Mouse (Mus musculus): ENCODE data around the gene Asb14.
"Not testable (repeated sequence)": the region's sequence is repeated elsewhere in the genome, so short reads cannot be mapped to it uniquely, and the experiment has no call there.

Gene Asb14

DNA sequence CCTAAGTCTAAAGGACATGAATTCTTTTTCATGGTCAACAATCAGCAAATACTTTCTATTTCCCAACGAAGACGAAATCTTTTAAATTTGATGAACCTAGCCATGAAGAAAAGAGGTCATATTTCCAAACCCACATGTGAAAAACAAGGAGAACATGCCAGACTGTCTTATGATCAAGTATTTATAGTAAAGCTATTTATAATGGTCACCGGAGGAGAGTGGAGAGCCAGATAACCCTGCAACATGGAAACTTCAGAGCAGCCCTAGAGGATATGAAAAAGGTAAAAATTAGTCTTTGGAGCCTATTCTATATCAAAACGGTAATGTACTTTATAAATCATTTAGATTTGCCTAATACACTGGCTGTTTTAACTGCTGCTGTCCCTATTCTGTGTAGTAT, at the start of gene Asb14:
Gene Asb14 (plus strand): TSS at position 166 of the 400 bp plus-strand sequence.
- no peak for DNase-seq

DNA sequence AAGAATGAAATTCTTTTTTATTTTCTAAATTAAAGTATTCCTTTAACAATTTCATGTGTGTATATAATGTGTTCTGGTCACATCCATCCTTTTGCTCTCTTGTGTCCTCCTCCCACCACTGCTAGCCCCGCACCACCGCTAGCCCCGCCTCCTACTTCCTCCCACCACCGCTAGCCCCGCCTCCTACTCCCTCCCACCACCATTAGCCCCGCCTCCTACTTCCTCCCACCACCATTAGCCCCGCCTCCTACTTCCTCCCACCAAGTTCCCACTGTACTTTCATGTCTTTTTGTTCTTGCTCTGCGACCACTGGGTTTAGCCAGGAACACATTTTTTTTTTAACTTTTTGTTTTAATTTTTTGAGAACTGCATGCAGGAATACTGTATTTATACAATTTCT, 41.3 kb upstream of the Asb14 start:
- no peak for DNase-seq

GRCm38 (mm10) chr14:26854066-26854465, 40.3 kb upstream of the Asb14 start:
- no peak for DNase-seq

GRCm38 (mm10) chr14:26858364-26858763, 36.0 kb upstream of the Asb14 start:
- no peak for DNase-seq

DNA sequence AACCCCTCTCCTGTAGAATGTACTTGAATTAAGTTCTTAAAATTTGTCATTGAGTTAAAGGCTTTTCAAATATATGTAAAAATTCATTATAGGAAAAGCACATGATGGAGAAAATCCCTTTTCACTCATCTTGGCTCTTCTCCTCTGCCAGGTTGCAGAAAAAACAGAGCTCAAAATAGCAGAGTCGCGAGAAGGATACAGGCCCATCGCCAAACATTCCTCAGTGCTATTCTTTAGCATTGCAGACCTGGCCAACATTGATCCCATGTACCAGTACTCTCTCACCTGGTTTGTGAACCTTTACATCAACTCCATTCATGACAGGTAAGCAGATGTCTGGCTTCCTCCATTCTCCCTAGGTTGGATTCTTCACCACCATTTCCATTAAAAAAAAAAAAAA, 35.3 kb upstream of the Asb14 start:
- DNase-seq = peak; percentile 5

DNA sequence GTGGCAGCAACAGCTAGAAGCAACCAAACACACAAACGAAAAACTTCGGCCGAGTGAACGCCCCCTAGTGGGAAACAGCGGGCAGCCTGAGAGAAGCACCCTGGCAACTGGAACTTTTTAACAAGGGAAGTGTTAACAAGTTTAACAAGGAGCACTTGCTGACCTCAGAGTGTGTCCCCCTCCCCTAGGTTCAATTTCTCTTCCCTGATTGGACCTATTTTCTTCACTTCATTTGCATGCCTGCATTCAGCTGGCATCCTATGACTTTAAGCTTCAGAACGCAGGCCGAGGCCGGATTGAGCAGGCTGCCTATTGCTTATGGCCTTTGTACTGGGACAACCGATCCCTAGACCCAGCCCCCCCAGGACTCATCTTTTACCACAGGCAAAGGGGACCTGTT, 27.0 kb upstream of the Asb14 start:
- no peak for DNase-seq

GRCm38 (mm10) chr14:26868299-26868698, 26.1 kb upstream of the Asb14 start:
- no peak for DNase-seq

- no peak for DNase-seq
Observed at GRCm38 (mm10) chr14:26878756-26879155, 15.6 kb upstream of the Asb14 start.

DNA sequence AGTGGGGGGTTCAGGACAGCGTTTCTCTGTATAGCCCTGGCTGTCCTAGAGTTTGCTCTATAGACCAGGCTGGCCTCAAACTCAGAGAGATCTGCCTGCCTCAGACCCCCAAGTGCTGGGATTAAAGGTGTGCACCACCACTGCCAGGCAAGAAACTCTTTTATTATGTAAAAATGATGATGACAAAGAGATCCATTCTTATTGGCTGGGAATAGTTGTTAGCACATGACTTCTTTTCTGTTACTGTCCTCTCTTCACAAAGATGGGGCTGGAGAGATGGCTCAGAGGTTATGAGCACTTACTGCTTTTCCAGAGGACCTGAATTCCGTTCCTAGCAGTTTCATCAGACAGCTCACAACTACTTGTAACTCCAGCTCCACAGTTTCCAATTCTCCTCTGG, 14.4 kb upstream of the Asb14 start:
- DNase-seq = no peak

- no peak for DNase-seq
Observed at GRCm38 (mm10) chr14:26881700-26882099, 12.7 kb upstream of the Asb14 start.

- DNase-seq = no peak
Observed at GRCm38 (mm10) chr14:26887244-26887643, 7.1 kb upstream of the Asb14 start.

DNA sequence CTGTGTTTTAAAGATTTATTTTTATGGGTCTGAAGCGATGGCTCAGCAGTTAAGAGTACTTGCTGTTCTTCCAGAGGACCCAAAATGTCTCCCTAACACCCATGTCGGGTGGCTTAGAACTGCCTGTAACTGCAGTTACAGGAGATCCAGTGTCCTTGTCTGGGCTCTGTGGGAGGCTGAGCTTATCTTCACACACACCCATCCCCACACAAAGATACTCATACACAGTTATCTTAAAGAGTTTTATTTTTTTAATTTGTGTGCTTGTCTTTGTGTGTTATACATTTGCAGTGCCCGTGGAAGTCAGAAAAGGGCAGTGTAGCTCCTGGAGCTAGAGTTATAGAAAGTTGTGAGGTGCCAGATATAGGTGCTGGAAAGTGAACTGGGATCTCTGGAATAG, 3.6 kb upstream of the Asb14 start:
- no peak for DNase-seq

DNA sequence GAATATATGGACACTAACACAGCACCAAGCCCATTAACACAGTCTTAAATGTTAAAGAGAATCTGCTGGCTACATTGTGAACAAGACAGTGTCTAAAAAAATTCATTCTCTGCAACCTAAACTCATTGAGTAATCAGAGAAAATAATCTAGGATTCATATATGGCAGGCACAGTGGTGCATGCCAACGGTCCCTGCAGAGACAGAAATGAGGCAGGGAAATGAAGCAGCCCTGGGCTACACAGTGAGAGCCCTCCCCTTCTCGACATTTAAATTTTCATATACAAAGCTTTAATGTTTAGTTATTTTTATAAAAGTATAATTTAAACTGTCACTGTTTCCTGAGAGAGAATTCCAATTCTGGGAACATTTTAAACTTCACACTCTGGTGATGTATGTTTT, 5.1 kb downstream of the Asb14 start:
- no peak for DNase-seq

- DNase-seq = peak; percentile 44
Observed at GRCm38 (mm10) chr14:26900893-26901292, 6.5 kb downstream of the Asb14 start.

DNA sequence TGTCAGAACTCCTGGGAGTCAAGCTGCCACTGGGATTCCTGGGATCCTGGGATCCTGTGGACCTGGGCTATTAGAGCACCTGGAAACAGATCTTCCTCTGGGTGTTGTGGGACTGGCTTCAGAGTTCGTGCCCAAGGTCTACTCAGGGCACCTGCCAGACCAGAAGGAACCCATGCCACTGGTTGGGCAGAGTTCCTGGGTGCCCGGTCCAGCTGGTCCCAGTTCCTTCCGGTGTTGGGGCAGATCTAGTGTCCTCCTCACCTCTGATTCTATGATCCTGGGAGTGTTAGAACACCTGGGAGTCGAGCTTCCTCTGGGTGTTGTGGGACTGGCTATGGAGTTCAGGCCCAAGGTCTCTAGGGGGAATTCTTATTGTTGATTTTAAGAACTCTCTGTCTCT, 13.0 kb downstream of the Asb14 start:
- no peak for DNase-seq

GRCm38 (mm10) chr14:26910461-26910860, 16.1 kb downstream of the Asb14 start:
- DNase-seq = not testable (repeated sequence)

DNA sequence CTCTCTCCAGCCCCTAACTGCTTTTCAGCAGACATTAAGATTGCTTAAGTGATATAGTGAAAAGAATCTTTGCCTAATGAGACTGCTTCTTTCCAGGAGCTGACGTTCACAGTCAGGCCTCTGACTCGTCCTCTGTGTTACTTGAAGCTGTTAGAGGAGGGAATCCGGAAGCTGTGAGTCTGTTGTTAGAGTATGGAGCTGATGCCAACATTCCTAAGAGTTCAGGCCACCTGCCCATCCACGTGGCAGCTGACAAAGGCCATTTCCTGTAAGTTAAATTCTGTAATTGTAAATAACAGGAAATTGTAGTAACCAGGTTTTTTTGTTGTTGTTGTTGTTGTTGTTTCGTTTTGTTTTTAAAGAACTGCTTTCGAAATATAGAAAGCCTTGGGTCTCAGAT, 16.8 kb downstream of the Asb14 start:
- DNase-seq = no peak

- no peak for DNase-seq
Observed at GRCm38 (mm10) chr14:26911826-26912225, 17.5 kb downstream of the Asb14 start.

GRCm38 (mm10) chr14:26913681-26914268, 19.4 kb downstream of the Asb14 start:
- DNase-seq = peak; percentile 43

GRCm38 (mm10) chr14:26919310-26919709, 25.0 kb downstream of the Asb14 start:
- DNase-seq = no peak

- DNase-seq = no peak
Observed at GRCm38 (mm10) chr14:26923702-26924421, 29.5 kb downstream of the Asb14 start.

DNA sequence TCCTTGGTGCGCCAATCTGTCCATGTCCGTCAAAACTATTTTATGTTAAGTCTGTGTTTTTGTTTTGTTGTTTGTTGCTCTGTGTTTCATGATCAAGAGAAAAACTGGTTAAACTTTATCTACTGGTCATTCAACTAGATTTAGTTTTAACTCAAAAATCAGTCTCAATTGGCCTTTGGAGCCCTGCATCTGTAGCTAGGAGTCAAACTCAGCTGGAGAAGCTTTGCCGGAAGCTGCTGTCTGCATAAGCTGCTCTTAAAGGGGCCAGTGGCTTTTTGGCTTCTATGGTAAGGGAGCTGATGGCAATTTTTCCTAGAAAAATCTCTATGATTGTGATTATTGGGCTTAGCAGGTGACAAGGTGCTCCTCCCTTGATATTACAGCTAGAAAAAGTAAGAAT, 40.5 kb downstream of the Asb14 start:
- no peak for DNase-seq

DNA sequence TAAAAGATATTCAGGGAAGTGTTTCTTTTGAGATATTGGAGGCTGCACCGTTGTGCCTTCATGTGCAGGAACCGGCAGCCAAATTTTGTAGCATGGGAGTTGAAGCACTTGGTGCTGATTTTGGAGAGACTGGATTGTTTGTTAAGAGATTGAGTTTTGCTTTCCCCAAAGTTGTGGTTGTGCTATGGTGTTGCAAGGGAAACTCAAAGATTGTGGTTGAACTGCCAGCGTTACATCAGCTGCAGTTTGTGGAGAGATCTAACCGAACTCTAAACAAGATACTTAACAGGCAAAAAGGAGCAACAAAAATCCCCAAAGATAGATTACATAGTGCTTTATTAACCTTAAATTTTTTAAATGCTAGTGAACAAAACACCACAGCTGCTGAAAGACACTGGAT, 41.2 kb downstream of the Asb14 start:
- DNase-seq = no peak

GRCm38 (mm10) chr14:26956139-26956538, 61.8 kb downstream of the Asb14 start:
- DNase-seq = not testable (repeated sequence)

GRCm38 (mm10) chr14:26960518-26960917, 66.2 kb downstream of the Asb14 start:
- DNase-seq = no peak
